Mouse (Mus musculus) hindbrain, embryonic 15.5 days (tissue): Measurements from ENCODE around the gene Nek10. TPM values are rescaled to one million over a fixed set of nuclear protein-coding genes. Genes with fewer than 3 reads are reported as not detected.
"Not testable (repeated sequence)": the region's sequence is repeated elsewhere in the genome, so short reads cannot be mapped to it uniquely, and the experiment has no call there.

ENCODE experiments used
- ATAC-seq: fragments of 200-750 bp; cut with Nextera tagmentation; 2 replicates; pipeline ENCODE4 v1.8.0; 2017; ENCODE audit warnings: low read depth, moderate number of reproducible peaks, moderate TSS enrichment; ENCODE audit not compliant: low FRiP score
- H3K27ac ChIP-seq: fragments of 300-500 bp; sonication (generic); replicated peaks from 2 replicates; pipeline ENCODE4 v1.5.1; 2015; ENCODE audit warnings: mild to moderate bottlenecking, inconsistent platforms
- H3K27me3 ChIP-seq: fragments of 300-500 bp; sonication (generic); 2 replicates; pipeline ENCODE4 v1.6.1; 2015; ENCODE audit warnings: control low read depth, inconsistent platforms
- H3K36me3 ChIP-seq: fragments of 300-500 bp; sonication (generic); 2 replicates; pipeline ENCODE4 v1.6.1; 2015; ENCODE audit warnings: control low read depth, inconsistent platforms
- H3K4me1 ChIP-seq: fragments of 300-500 bp; sonication (generic); replicated peaks from 2 replicates; pipeline ENCODE4 v1.6.1; 2015; ENCODE audit warnings: control low read depth, inconsistent platforms
- H3K4me2 ChIP-seq: fragments of 300-500 bp; sonication (generic); 2 replicates; pipeline ENCODE4 v1.6.1; 2015; ENCODE audit warnings: moderate library complexity, mild to moderate bottlenecking, inconsistent platforms
- H3K4me3 ChIP-seq: fragments of 300-500 bp; sonication (generic); 2 replicates; pipeline ENCODE4 v1.5.1; 2015; ENCODE audit warnings: mild to moderate bottlenecking, inconsistent platforms
- H3K9ac ChIP-seq: fragments of 300-500 bp; sonication (generic); 2 replicates; pipeline ENCODE4 v1.6.1; 2015; ENCODE audit warnings: inconsistent platforms
- H3K9me3 ChIP-seq: fragments of 300-500 bp; sonication (generic); 2 replicates; pipeline ENCODE4 v1.6.1; 2016; ENCODE audit warnings: control low read depth, inconsistent platforms
- WGBS: fragments of 180-500 bp; shearing (Covaris S2); methylation state at CpG from one replicate; pipeline ENCODE4 v1.1.7; 2015; 5-methylcytosine and 5-hydroxymethylcytosine counted together
- polyA plus RNA-seq: library from polyadenylated mRNA; unstranded; fragments of >200 nt; fragmentation: Nextera tagmentation; extraction: Ambion mirVana; gene quantifications from 2 replicates; pipeline ENCODE4 v1.2.1, GENCODE M21; 2015

Gene Nek10
- polyA plus RNA-seq, 1 experiment from 2014 or later: 0.09 TPM

DNA sequence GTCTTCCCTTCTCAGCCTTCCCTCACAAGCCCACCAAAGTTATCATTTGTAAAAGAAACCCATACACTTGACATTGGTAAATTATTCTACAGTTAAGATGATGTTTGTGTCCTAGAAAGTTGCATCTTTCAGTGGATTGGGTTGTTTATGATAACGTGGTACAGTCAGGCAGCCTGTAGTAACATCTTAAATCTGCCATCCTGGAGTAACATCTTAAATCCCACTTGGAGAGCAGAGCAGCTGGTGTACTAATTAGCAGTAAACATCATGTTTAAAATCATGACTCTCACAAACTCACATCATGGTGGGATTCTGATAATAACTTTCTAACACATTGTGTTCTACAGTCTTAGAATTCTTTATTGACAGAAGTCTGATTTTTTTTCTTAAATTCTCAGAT is 148.6 kb downstream of the Nek10 start:
- no peak overlapping the region for H3K27ac ChIP-seq
- no peaks in the 10 kb centered on the region for H3K4me1 ChIP-seq
- H3K9ac ChIP-seq: no peak overlapping the region
- H3K9me3 ChIP-seq: no peaks in the 10 kb centered on the region
- no peak overlapping the region for H3K4me2 ChIP-seq
- H3K36me3 ChIP-seq: no peaks in the 10 kb centered on the region
- no peaks in the 10 kb centered on the region for H3K27me3 ChIP-seq
- ATAC-seq: no peak
- H3K4me3 ChIP-seq: no peak overlapping the region
- 62% methylated on average over 1 of the region's 1 CpGs for WGBS

DNA sequence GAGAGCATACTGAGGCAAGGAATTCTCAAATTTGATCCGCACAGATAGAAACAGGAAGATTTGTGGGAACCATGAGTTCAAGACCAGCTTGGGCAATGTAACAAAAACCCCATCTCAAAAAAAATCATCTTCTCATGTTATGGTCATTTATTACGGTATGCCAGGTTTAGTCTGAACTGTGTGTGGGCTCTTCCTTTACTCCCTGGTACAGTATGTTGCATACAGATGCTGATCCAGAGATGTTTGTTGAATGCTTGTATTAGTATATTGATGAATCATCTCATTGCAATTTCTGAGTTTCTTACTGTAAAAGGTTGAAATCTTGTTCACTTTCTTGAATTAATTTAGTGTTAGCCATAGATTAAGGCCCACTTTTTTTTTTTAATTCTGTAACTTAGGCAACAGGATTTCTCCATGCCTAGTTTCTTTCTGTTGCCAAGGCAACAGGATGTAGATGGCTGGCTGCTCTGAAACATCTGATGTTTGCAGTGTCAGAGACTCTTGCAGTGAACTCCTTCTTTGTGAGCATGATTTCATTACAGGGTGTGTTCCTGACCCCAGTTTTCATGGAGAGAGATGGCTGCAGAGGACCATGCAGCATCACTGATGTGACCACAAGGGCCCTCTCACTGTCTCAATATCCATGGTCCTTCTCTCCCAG is 156.7 kb downstream of the Nek10 start:
- H3K4me3 ChIP-seq: no peak overlapping the region
- peak overlapping the region; percentile 74 for H3K27ac ChIP-seq
- H3K9me3 ChIP-seq: no peaks in the 10 kb centered on the region
- no peak overlapping the region for H3K9ac ChIP-seq
- H3K4me1 ChIP-seq: peaks cover 8% of the 10 kb centered on the region
- no peaks in the 10 kb centered on the region for H3K27me3 ChIP-seq
- 88% methylated on average over 2 of the region's 2 CpGs for WGBS
- no peak overlapping the region for H3K4me2 ChIP-seq
- ATAC-seq: peak; percentile 88
- no peaks in the 10 kb centered on the region for H3K36me3 ChIP-seq

DNA sequence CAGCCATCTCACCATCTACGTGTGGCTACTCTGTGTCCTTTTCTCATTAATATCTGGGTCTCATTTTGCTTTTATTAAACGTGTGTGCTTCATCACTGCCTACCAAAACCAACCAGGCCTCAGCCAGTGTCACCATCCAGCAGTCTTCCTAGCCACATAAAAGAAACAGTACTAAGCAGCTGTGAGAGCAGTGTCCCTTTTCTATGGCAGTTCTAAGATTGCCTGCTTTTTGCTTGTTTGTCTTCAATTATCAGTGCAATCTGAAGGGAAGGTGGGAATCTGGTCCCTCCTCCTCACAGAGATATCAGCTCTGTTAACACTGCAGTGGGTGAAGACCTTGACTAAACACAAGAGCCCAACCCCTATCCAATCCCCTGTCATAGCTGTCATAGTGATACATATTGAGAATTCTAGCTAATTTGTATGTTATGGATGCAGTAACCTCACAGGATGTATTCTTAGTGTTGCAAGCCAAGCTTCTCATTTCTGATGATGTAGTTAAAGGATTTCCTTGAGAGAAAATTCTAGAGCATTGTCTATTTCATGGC is 157.3 kb downstream of the Nek10 start:
- H3K9me3 ChIP-seq: no peaks in the 10 kb centered on the region
- H3K9ac ChIP-seq: no peak overlapping the region
- peaks cover 8% of the 10 kb centered on the region for H3K4me1 ChIP-seq
- ATAC-seq: peak; percentile 49
- H3K36me3 ChIP-seq: no peaks in the 10 kb centered on the region
- H3K4me3 ChIP-seq: no peak overlapping the region
- 60% methylated on average over 2 of the region's 2 CpGs for WGBS
- H3K4me2 ChIP-seq: no peak overlapping the region
- H3K27ac ChIP-seq: peak overlapping the region; percentile 74
- no peaks in the 10 kb centered on the region for H3K27me3 ChIP-seq

DNA sequence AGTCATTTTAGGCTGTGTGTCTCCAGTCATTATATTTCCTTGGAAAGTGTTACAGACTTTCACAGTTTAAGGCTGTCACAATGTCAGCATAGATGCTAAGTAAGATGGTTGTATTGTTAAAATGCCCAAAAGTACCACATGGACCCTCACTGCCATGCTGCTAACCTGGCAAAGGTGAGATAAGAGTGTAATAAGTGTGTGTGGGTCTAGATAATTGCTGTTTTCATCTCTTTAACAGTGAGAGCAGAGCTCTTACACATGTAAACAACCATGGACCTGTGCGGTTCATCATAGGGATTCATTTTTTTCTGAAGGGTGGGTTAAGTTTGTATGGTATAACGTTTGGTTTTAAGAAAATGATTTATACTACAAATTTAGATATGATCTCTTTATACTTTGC is 167.4 kb downstream of the Nek10 start:
- 81% methylated on average over 2 of the region's 2 CpGs for WGBS
- H3K4me2 ChIP-seq: no peak overlapping the region
- no peak overlapping the region for H3K27ac ChIP-seq
- H3K4me1 ChIP-seq: no peaks in the 10 kb centered on the region
- H3K9me3 ChIP-seq: no peaks in the 10 kb centered on the region
- no peak overlapping the region for H3K4me3 ChIP-seq
- no peak overlapping the region for H3K9ac ChIP-seq
- ATAC-seq: no peak
- no peaks in the 10 kb centered on the region for H3K36me3 ChIP-seq
- H3K27me3 ChIP-seq: no peaks in the 10 kb centered on the region

DNA sequence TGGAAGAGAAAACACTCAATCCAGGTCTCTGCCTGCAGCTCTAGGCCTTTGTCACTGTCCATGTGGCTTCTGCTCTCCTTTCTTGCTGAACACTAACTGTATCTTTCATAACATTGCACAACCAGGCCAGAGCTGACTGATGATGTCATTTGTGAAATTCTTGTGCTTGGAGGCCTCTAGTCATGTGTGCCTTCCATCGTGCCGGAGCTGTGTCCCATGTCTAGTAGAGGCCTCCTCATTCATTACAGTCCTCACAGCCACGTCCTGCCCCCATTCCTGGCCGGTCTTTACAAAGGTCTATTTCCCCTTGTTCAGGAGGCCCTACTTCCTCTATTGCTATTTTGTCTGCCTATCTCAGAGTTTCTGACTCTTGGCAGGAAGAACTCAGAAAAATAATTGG is 167.8 kb downstream of the Nek10 start:
- no peak overlapping the region for H3K9ac ChIP-seq
- WGBS: 87% methylated on average over 4 of the region's 4 CpGs
- no peaks in the 10 kb centered on the region for H3K9me3 ChIP-seq
- no peak overlapping the region for H3K4me2 ChIP-seq
- no peak for ATAC-seq
- no peak overlapping the region for H3K27ac ChIP-seq
- no peaks in the 10 kb centered on the region for H3K4me1 ChIP-seq
- no peaks in the 10 kb centered on the region for H3K27me3 ChIP-seq
- no peaks in the 10 kb centered on the region for H3K36me3 ChIP-seq
- no peak overlapping the region for H3K4me3 ChIP-seq

DNA sequence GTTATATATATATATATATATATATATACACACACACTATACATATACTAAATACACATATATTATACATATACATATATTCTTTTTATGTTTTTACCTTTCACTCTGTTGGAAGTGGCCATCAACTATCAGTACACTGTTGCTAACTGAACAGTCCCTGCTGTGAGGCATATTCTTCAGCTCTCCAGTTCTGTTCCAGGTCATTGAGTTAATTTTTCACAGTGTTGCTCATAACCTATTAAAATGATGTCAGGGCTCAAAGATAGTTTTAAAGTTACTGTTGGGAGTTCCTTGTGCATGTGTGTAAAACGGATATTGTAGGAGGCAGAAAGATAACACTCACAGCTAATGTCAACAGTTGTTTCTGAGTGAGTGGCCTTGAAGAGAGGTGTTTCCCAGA is 170.9 kb downstream of the Nek10 start:
- no peaks in the 10 kb centered on the region for H3K9me3 ChIP-seq
- WGBS: 67% methylated on average over 1 of the region's 1 CpGs
- H3K9ac ChIP-seq: no peak overlapping the region
- H3K4me3 ChIP-seq: no peak overlapping the region
- H3K36me3 ChIP-seq: no peaks in the 10 kb centered on the region
- no peak overlapping the region for H3K4me2 ChIP-seq
- no peaks in the 10 kb centered on the region for H3K27me3 ChIP-seq
- no peaks in the 10 kb centered on the region for H3K4me1 ChIP-seq
- H3K27ac ChIP-seq: no peak overlapping the region
- no peak for ATAC-seq

DNA sequence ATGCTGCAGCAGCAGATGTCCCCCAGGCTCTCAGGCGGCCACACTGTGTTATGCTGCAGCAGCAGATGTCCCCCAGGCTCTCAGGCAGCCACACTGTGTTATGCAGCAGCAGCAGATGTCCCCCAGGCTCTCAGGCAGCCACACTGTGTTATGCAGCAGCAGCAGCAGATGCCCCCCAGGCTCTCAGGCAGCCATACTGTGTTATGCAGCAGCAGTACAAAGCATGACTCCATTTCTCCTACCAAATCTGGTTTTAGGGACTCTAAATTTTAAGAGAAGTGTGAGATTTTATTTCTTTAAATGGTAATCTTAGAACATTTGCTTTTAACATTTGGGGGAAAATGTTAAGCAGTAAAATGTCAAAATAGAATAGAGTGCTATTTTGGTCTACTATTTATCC is 180.9 kb downstream of the Nek10 start:
- H3K36me3 ChIP-seq, H3K4me2 ChIP-seq, H3K27ac ChIP-seq, H3K27me3 ChIP-seq, H3K4me1 ChIP-seq, H3K9me3 ChIP-seq, ATAC-seq, H3K9ac ChIP-seq, H3K4me3 ChIP-seq: not testable (repeated sequence)
- WGBS: 8% methylated on average over 1 of the region's 1 CpGs

DNA sequence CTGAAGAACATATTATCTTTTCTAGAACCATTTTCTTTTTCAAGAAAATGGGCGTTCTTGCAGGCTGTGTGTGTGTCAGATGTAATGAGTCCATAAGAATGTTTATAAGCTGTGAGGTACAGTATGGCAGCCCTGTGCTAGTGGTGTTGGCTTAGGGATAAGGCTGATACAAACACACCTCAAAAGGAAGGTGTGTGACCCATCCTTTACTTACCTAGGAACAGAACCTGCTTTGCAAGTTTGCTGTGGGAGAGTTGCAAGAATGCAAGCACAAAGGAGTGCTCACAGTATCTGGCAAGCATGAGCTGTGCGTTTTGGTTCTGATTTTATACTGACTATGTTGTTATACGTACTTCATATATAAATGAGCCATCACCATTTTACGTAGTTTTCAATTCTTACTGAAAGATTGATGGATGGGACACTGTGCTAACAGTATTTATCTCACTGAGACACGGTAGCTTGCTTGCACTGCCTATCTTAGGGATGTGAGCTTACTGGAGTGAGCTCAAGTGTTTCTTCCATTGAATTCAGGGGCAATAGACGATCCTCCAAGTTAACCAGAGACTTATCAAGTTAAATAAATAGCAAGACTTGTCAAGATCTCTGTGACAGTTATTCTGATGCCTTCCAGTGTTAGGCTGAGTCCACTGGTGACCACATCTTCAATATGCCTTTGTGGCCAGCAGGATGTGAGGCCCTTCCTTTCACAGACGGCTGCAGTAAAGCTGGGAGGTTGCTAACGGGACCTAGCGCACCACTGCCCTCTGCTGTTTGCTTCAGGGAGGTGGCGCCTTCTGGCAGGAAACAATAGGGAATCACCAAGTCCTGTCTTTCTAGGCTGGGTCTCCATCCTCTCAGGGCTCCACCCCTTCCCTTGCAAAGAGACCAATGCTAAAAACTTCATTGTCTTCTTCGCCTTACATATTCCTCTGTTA is 181.8 kb downstream of the Nek10 start:
- Histone ChIP-seq H3K27me3 (no peaks in the 10 kb centered on the region), H3K4me1 (no peaks in the 10 kb centered on the region), H3K9me3 (no peaks in the 10 kb centered on the region), H3K9ac (no peak overlapping the region), H3K4me3 (no peak overlapping the region), H3K36me3 (no peaks in the 10 kb centered on the region), H3K4me2 (no peak overlapping the region), H3K27ac (no peak overlapping the region)
- WGBS: 43% methylated on average over 11 of the region's 11 CpGs
- peak; percentile 80 for ATAC-seq

DNA sequence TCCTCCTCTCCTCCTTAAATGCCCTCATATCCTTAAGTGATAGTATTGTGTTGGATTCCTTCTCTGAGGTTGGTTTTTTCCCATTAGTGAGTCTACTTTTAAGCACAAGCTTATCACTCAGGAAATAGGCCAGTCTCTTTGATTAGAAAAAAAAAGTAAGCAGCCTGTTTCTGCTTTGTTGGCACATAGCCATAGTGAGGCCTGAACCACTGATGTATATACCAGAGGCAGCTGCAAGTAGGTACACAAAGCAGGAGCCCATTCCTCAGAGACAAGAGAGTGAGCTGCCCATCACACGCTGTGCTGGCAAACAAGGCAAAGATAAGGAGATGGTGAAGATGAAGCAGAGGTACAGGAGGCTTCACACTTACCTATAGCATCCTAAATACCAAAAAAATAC is 184.2 kb downstream of the Nek10 start:
- WGBS: 59% methylated on average over 1 of the region's 1 CpGs
- H3K9me3 ChIP-seq: no peaks in the 10 kb centered on the region

DNA sequence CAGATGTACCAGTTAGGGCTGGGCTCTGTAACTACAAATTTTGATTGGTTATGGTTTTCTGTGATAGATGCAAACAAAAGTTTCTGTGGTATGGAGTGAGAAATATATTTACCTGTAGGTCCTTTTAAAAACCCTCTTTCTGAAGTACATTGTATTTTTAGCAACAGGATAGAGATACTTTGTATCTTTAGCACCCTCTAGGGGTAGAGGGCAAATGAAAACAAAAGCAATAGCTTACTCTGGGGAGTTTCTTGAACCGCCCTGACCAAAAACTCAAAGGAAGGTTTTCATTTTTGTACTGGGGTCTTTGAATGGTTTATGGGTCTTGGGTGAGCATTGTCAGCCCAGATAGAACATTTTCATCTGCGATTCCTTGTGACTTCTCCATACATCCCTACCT is 188.4 kb downstream of the Nek10 start:
- H3K27me3 ChIP-seq: no peaks in the 10 kb centered on the region
- no peak overlapping the region for H3K9ac ChIP-seq
- 88% methylated on average over 2 of the region's 2 CpGs for WGBS
- no peaks in the 10 kb centered on the region for H3K4me1 ChIP-seq
- H3K36me3 ChIP-seq: no peaks in the 10 kb centered on the region
- no peak overlapping the region for H3K27ac ChIP-seq
- no peak for ATAC-seq
- H3K4me2 ChIP-seq: no peak overlapping the region
- H3K4me3 ChIP-seq: no peak overlapping the region
- H3K9me3 ChIP-seq: no peaks in the 10 kb centered on the region

More for the DNA sequence above, 184.2 kb downstream of the Nek10 start:
- H3K36me3 ChIP-seq: no peaks in the 10 kb centered on the region
- ATAC-seq: no peak
- no peak overlapping the region for H3K4me2 ChIP-seq
- H3K4me1 ChIP-seq: no peaks in the 10 kb centered on the region
- no peak overlapping the region for H3K27ac ChIP-seq
- no peaks in the 10 kb centered on the region for H3K27me3 ChIP-seq
- H3K4me3 ChIP-seq: no peak overlapping the region
- H3K9ac ChIP-seq: no peak overlapping the region

DNA sequence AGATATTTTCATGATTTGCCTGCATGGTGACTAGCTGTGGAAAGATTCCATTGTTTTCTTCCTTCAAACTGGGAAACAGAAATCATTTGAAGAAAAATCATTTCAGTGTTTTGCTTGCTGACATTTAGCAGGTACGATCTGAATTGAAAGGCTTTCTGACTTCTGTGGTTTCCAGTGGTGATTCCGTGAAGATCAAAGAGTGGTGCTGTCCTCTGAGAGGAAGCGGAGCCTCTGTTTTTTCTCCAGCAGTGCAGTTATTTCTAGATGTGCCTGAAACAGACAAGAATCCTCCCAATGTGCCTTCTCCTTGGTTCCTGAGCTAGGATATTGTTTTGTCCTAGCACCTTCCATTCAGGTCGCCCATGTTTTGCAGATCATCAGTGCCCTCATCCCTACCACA is 208.2 kb downstream of the Nek10 start:
- Histone ChIP-seq H3K9me3 (no peaks in the 10 kb centered on the region), H3K27me3 (no peaks in the 10 kb centered on the region), H3K4me3 (no peak overlapping the region), H3K4me2 (no peak overlapping the region), H3K36me3 (no peaks in the 10 kb centered on the region), H3K27ac (no peak overlapping the region), H3K9ac (no peak overlapping the region), H3K4me1 (no peaks in the 10 kb centered on the region)
- 72% methylated on average over 4 of the region's 4 CpGs for WGBS
- ATAC-seq: no peak

DNA sequence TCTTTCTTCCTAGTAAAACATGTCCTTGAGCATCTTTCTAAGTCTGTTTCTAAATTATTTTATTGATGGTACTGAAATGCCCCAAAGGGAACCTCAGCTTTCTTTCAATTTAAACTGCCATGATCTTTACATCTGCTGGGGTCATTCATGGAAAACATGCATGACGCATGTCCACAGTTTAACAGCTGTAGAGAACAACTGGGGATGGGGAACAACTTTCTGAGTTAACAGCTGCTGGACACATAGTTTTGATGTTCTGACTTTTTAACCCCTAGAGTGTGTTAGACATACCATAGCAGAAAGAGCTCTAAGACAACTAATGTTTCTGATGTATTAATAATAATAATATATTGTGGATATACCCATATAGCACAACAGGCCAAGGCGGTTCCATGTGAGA is 211.6 kb downstream of the Nek10 start:
- Histone ChIP-seq H3K36me3 (no peaks in the 10 kb centered on the region), H3K27ac (no peak overlapping the region), H3K9me3 (no peaks in the 10 kb centered on the region), H3K9ac (no peak overlapping the region), H3K4me1 (no peaks in the 10 kb centered on the region), H3K27me3 (no peaks in the 10 kb centered on the region), H3K4me3 (no peak overlapping the region), H3K4me2 (no peak overlapping the region)
- ATAC-seq: no peak
- 80% methylated on average over 2 of the region's 2 CpGs for WGBS
